Mouse (Mus musculus): ENCODE results near the gene Mfsd12. TPM values are rescaled to one million over a fixed set of nuclear protein-coding genes. Genes with fewer than 3 reads are reported as not detected.

Mfsd12 gene
- total and polyA plus RNA-seq, 2 experiments from 2014 or later = 13.6 to 38.1 TPM

GRCm38 (mm10) chr10:81409330-81409729 is 52.0 kb downstream of the Mfsd12 start:
- WGBS = 31% methylated on average over 8 of the region's 8 CpGs
- ATAC-seq = no peak
- Histone ChIP-seq H3K27ac (peak overlapping the region; percentile 11; the same call in 1 of the 2 replicates), H3K27me3 (ENCODE audit: insufficient read depth, low read length) (no peaks in the 10 kb centered on the region), H3K9me3 (ENCODE audit: low read length) (no peaks in the 10 kb centered on the region), H3K4me2 (ENCODE audit: low read depth, low read length) (no peak overlapping the region), H3K4me3 (ENCODE audit: low read length) (no peak overlapping the region), H3K36me3 (ENCODE audit: insufficient read depth, low read length) (peaks cover 17% of the 10 kb centered on the region), H3K9ac (replicated peaks; ENCODE audit: low read length) (no peak overlapping the region), H3K4me1 (ENCODE audit: insufficient read depth, low read length) (peaks cover 25% of the 10 kb centered on the region)
- DNase-seq (ENCODE audit: low spot score) = no peak
- TF ChIP-seq CTCF (IDR thresholded peaks at IDR 0.05; ENCODE audit: low read depth) = no peak

DNA sequence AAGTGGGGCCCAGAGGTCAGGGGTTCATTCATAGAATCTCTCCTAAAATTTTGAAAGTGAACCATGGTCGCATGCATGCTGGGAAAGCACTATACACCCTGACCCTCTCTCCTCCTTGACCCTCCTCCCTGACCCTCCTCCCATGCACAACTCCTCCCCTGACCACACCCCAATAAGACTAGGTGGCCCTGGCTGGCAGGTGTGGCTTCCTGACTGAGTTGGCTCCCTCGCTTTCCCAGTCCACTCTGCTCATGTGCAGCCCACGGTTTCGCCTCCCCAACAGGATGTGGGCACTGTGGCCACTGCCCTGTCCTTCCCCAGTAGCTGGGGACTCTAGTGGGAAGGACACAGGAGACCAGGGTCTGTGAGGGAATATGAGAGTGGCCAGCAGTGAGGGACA is 53.1 kb downstream of the Mfsd12 start:
- 74% methylated on average over 4 of the region's 4 CpGs for WGBS
- Histone ChIP-seq H3K4me3 (ENCODE audit: low read length) (no peak overlapping the region), H3K9ac (replicated peaks; ENCODE audit: low read length) (no peak overlapping the region), H3K4me2 (ENCODE audit: low read depth, low read length) (no peak overlapping the region), H3K27me3 (ENCODE audit: insufficient read depth, low read length) (no peaks in the 10 kb centered on the region), H3K4me1 (ENCODE audit: insufficient read depth, low read length) (peaks cover 25% of the 10 kb centered on the region), H3K27ac (0 out of 2 replicates have a peak overlapping the region, but pooled peaks have one; percentile 71), H3K9me3 (ENCODE audit: low read length) (no peaks in the 10 kb centered on the region), H3K36me3 (ENCODE audit: insufficient read depth, low read length) (peaks cover 10% of the 10 kb centered on the region)
- no peak for TF ChIP-seq CTCF (IDR thresholded peaks at IDR 0.05; ENCODE audit: low read depth)
- DNase-seq (ENCODE audit: low spot score) (no peak), ATAC-seq (no peak)

GRCm38 (mm10) chr10:81410981-81411380 is 53.7 kb downstream of the Mfsd12 start:
- Histone ChIP-seq H3K9me3 (ENCODE audit: low read length) (no peaks in the 10 kb centered on the region), H3K4me1 (ENCODE audit: insufficient read depth, low read length) (peaks cover 25% of the 10 kb centered on the region), H3K4me3 (ENCODE audit: low read length) (no peak overlapping the region), H3K27ac (peak overlapping the region; percentile 71), H3K36me3 (ENCODE audit: insufficient read depth, low read length) (peaks cover 6% of the 10 kb centered on the region; the same call in 1 of the 2 replicates), H3K4me2 (ENCODE audit: low read depth, low read length) (no peak overlapping the region), H3K27me3 (ENCODE audit: insufficient read depth, low read length) (no peaks in the 10 kb centered on the region), H3K9ac (replicated peaks; ENCODE audit: low read length) (no peak overlapping the region)
- ATAC-seq (no peak), DNase-seq (ENCODE audit: low spot score) (no peak)
- 49% methylated on average over 9 of the region's 9 CpGs for WGBS
- TF ChIP-seq CTCF (IDR thresholded peaks at IDR 0.05; ENCODE audit: low read depth) = no peak

GRCm38 (mm10) chr10:81411471-81412400 is 54.4 kb downstream of the Mfsd12 start:
- 39% methylated on average over 18 of the region's 18 CpGs for WGBS
- no peak overlapping the region for H3K9ac ChIP-seq (replicated peaks; ENCODE audit: low read length)
- DNase-seq (ENCODE audit: low spot score) = peak; percentile 83
- H3K4me3 ChIP-seq (ENCODE audit: low read length) = no peak overlapping the region
- no peak overlapping the region for H3K4me2 ChIP-seq (ENCODE audit: low read depth, low read length)
- peak; percentile 60 for ATAC-seq
- H3K9me3 ChIP-seq (ENCODE audit: low read length) = no peaks in the 10 kb centered on the region
- no peaks in the 10 kb centered on the region for H3K27me3 ChIP-seq (ENCODE audit: insufficient read depth, low read length)
- H3K36me3 ChIP-seq (ENCODE audit: insufficient read depth, low read length) = peaks cover 6% of the 10 kb centered on the region; the same call in 1 of the 2 replicates
- H3K27ac ChIP-seq = peak overlapping the region; percentile 71
- H3K4me1 ChIP-seq (ENCODE audit: insufficient read depth, low read length) = peaks cover 26% of the 10 kb centered on the region
- no peak for TF ChIP-seq CTCF (IDR thresholded peaks at IDR 0.05; ENCODE audit: low read depth)

GRCm38 (mm10) chr10:81412586-81413309 is 55.5 kb downstream of the Mfsd12 start:
- no peak for ATAC-seq
- 75% methylated on average over 16 of the region's 16 CpGs for WGBS
- H3K4me1 ChIP-seq (ENCODE audit: insufficient read depth, low read length) = peaks cover 27% of the 10 kb centered on the region; the same call in 1 of the 2 replicates

GRCm38 (mm10) chr10:81413310-81414261 is 56.3 kb downstream of the Mfsd12 start:
- no peak for TF ChIP-seq CTCF (IDR thresholded peaks at IDR 0.05; ENCODE audit: low read depth)
- 29% methylated on average over 26 of the region's 26 CpGs for WGBS
- no peak overlapping the region for H3K4me2 ChIP-seq (ENCODE audit: low read depth, low read length)
- H3K4me1 ChIP-seq (ENCODE audit: insufficient read depth, low read length) = peaks cover 31% of the 10 kb centered on the region
- H3K9ac ChIP-seq (replicated peaks; ENCODE audit: low read length) = no peak overlapping the region
- ATAC-seq (no peak), DNase-seq (ENCODE audit: low spot score) (peak; percentile 58)
- no peaks in the 10 kb centered on the region for H3K9me3 ChIP-seq (ENCODE audit: low read length)
- H3K36me3 ChIP-seq (ENCODE audit: insufficient read depth, low read length) = no peaks in the 10 kb centered on the region
- no peak overlapping the region for H3K4me3 ChIP-seq (ENCODE audit: low read length)
- H3K27me3 ChIP-seq (ENCODE audit: insufficient read depth, low read length) = no peaks in the 10 kb centered on the region
- peak overlapping the region; percentile 71; the same call in 1 of the 2 replicates for H3K27ac ChIP-seq

More at GRCm38 (mm10) chr10:81412586-81413309, 55.5 kb downstream of the Mfsd12 start:
- no peak overlapping the region for H3K9ac ChIP-seq (replicated peaks; ENCODE audit: low read length)
- no peak overlapping the region for H3K4me3 ChIP-seq (ENCODE audit: low read length)
- no peak for TF ChIP-seq CTCF (IDR thresholded peaks at IDR 0.05; ENCODE audit: low read depth)
- H3K36me3 ChIP-seq (ENCODE audit: insufficient read depth, low read length) = peaks cover 4% of the 10 kb centered on the region; the same call in 1 of the 2 replicates
- H3K27me3 ChIP-seq (ENCODE audit: insufficient read depth, low read length) = no peaks in the 10 kb centered on the region
- H3K27ac ChIP-seq = peak overlapping the region; percentile 71
- DNase-seq (ENCODE audit: low spot score) = no peak
- no peaks in the 10 kb centered on the region for H3K9me3 ChIP-seq (ENCODE audit: low read length)
- no peak overlapping the region for H3K4me2 ChIP-seq (ENCODE audit: low read depth, low read length)
